Mouse (Mus musculus) forebrain, embryonic 12.5 days (tissue): ENCODE measurements at regions not wholly inside any gene's neighbourhood (a gene's known extent, or its start where the extent isn't known, plus 50 kb on each side); places are given as distances from the start of the nearest gene placed in this dataset.
A peak's percentile ranks its signal among the peaks of the same experiment; 100 is the strongest.

Experiments
- ATAC-seq: fragments of 200-750 bp; cut with Nextera tagmentation; 2 replicates; pipeline ENCODE4 v1.8.0; 2017; ENCODE audit warnings: moderate TSS enrichment; ENCODE audit not compliant: low FRiP score
- H3K27ac ChIP-seq: fragments of 300-500 bp; sonication (generic); 2 replicates; pipeline ENCODE4 v1.5.1; 2016; ENCODE audit warnings: mild to moderate bottlenecking
- H3K27me3 ChIP-seq: fragments of 300-500 bp; sonication (generic); 2 replicates; pipeline ENCODE4 v1.6.1; 2016; ENCODE audit warnings: mild to moderate bottlenecking
- H3K36me3 ChIP-seq: fragments of 300-500 bp; sonication (generic); replicated peaks from 2 replicates; pipeline ENCODE4 v1.6.1; 2016; ENCODE audit warnings: mild to moderate bottlenecking
- H3K4me1 ChIP-seq: fragments of 300-500 bp; sonication (generic); 2 replicates; pipeline ENCODE4 v1.6.1; 2016
- H3K4me2 ChIP-seq: fragments of 300-500 bp; sonication (generic); 2 replicates; pipeline ENCODE4 v1.6.1; 2016; ENCODE audit warnings: mild to moderate bottlenecking, moderate library complexity
- H3K4me3 ChIP-seq: fragments of 300-500 bp; sonication (generic); replicated peaks from 2 replicates; pipeline ENCODE4 v1.5.1; 2016; ENCODE audit warnings: mild to moderate bottlenecking
- H3K9ac ChIP-seq: fragments of 300-500 bp; sonication (generic); 2 replicates; pipeline ENCODE4 v1.6.1; 2016; ENCODE audit warnings: mild to moderate bottlenecking
- H3K9me3 ChIP-seq: fragments of 300-500 bp; sonication (generic); 2 replicates; pipeline ENCODE4 v1.6.1; 2016
- WGBS: fragments of 180-500 bp; shearing (Covaris S2); methylation state at CpG from one replicate; pipeline ENCODE4 v1.1.7; 2016; 5-methylcytosine and 5-hydroxymethylcytosine counted together

DNA sequence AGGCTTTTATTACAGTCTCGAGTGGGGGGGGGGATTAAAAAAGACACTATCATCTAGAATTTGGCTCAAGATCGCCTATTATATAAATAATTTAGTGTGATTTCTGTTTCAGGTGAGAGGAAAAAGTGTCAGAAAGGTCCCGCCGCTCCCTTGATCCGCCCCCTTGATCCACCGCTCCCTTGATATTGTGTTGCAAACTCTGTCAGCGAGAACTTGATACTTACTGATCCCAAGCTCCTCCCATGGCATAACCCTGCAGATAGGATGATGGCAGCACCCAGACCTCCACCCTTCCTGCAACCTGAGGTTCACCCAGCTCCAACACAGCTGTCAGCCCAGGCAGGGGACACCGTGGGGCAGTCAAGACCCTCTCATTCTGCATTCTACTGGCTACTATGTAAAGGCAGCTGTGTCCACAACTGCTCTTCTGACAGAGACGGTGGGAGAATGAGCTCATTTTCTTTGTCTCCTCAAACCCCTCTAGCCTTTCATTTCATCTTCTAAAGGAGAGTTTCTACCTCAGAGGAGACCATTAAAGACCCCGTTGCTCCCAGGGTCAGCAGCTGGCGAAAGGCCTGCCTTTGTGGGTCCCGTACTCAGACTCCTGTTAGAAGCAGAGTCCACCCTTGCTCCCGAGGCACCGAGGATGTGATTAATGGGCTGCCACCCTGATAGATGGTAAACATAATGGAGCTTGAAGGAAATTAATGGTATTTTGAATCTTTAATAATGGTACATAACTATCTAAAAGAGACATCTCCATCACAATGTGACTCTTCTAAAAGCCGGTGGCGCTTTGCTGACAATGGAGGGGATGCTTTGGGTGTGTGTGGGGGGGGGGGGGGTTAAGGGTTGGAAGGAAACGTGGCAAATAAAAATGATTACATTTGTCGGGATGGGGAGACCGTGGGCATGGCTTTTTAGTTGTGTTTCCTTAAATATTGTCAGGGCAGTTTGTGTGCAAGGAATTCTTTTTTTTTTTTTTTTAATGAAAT is 58.7 kb upstream of the Cops8 start:
- no peak overlapping the region for H3K9ac ChIP-seq
- H3K4me2 ChIP-seq = no peak overlapping the region
- peak; percentile 17; the same call in 1 of the 2 replicates for ATAC-seq
- no peak overlapping the region for H3K27ac ChIP-seq
- H3K27me3 ChIP-seq = no peaks in the 10 kb centered on the region
- WGBS = 24% methylated on average over 19 of the region's 19 CpGs
- H3K9me3 ChIP-seq = 0 out of 2 replicates have a peak, but pooled peaks cover 9% of the 10 kb centered on the region
- no peaks in the 10 kb centered on the region for H3K36me3 ChIP-seq
- peaks cover 23% of the 10 kb centered on the region for H3K4me1 ChIP-seq
- no peak overlapping the region for H3K4me3 ChIP-seq

GRCm38 (mm10) chr1:90544821-90545536 is 57.8 kb upstream of the Cops8 start:
- no peak overlapping the region for H3K9ac ChIP-seq
- H3K4me1 ChIP-seq = peaks cover 23% of the 10 kb centered on the region
- ATAC-seq = no peak
- no peaks in the 10 kb centered on the region for H3K36me3 ChIP-seq
- H3K4me2 ChIP-seq = no peak overlapping the region
- no peak overlapping the region for H3K4me3 ChIP-seq
- no peak overlapping the region for H3K27ac ChIP-seq
- H3K9me3 ChIP-seq = 0 out of 2 replicates have a peak, but pooled peaks cover 9% of the 10 kb centered on the region
- 32% methylated on average over 9 of the region's 9 CpGs for WGBS
- no peaks in the 10 kb centered on the region for H3K27me3 ChIP-seq

GRCm38 (mm10) chr1:90552644-90553043 is 50.1 kb upstream of the Cops8 start:
- WGBS = 87% methylated on average over 4 of the region's 6 CpGs
- H3K27ac ChIP-seq = no peak overlapping the region
- no peaks in the 10 kb centered on the region for H3K27me3 ChIP-seq
- H3K9ac ChIP-seq = no peak overlapping the region
- H3K36me3 ChIP-seq = no peaks in the 10 kb centered on the region
- peaks cover 10% of the 10 kb centered on the region; the same call in 1 of the 2 replicates for H3K4me1 ChIP-seq
- no peak overlapping the region for H3K4me3 ChIP-seq
- no peaks in the 10 kb centered on the region for H3K9me3 ChIP-seq
- no peak for ATAC-seq
- H3K4me2 ChIP-seq = no peak overlapping the region
